Mouse (Mus musculus): Measurements from ENCODE around the gene Gm2001. TPM values are rescaled to one million over a fixed set of nuclear protein-coding genes. Genes with fewer than 3 reads are reported as not detected.
"Not testable (repeated sequence)": the region's sequence is repeated elsewhere in the genome, so short reads cannot be mapped to it uniquely, and the experiment has no call there.

Gm2001 gene
- polyA plus RNA-seq, 1 experiment from 2014 or later: not detected

DNA sequence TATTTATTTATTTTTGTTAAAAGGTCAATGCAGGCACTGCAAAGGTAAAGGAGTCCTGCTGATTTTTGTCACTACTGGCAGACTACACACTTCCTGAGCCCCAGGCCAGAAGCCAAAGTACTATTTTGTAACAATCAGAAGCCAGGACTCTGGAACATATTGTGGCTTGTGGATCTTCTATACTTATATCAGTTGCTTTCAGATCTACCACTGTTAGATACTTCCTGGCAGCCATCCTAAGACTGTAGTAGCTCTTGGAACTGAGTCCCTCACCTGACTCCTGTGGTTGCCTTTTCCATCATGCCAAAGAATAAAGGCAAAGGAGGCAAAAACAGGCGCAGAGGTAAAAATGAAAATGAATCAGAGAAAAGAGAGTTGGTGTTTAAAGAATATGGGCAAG, 46.9 kb downstream of the Gm2001 start, which contains the start of gene Gm21936:
Gm21936 (plus strand) TSS at position 301 of the 400 bp plus-strand sequence.
- not testable (repeated sequence) for H3K27ac ChIP-seq (ENCODE audit: low read depth, low read length); H3K4me3 ChIP-seq (ENCODE audit: low read depth, low read length); DNase-seq (ENCODE audit: low spot score, missing footprints); H3K9me3 ChIP-seq (ENCODE audit: control insufficient read depth, low read length); H3K4me2 ChIP-seq; ATAC-seq (ENCODE audit: low FRiP score); H3K27me3 ChIP-seq (ENCODE audit: control insufficient read depth, insufficient read depth, low read length); H3K4me1 ChIP-seq (ENCODE audit: control insufficient read depth, insufficient read depth, low read length); H3K9ac ChIP-seq (ENCODE audit: low read length); H3K36me3 ChIP-seq (ENCODE audit: control insufficient read depth, insufficient read depth, low read length)
- 93% methylated on average over 1 of the region's 1 CpGs for WGBS

Other genes with a start within 250 kb of the Gm2001 start
- not detected in 2 replicates for gene Oog1, start 239.7 kb downstream of the Gm2001 start, polyA plus RNA-seq (2014; fragmentation: Nextera tagmentation; extraction: Ambion mirVana)
- not detected in 2 replicates for gene Gm4027, start 223.5 kb downstream of the Gm2001 start, polyA plus RNA-seq (2014; fragmentation: Nextera tagmentation; extraction: Ambion mirVana)
- not detected in 2 replicates for gene Gm16381, start 197.7 kb downstream of the Gm2001 start, polyA plus RNA-seq (2014; fragmentation: Nextera tagmentation; extraction: Ambion mirVana)
- gene Gm21319, start 66.6 kb downstream of the Gm2001 start, polyA plus RNA-seq (2014; fragmentation: Nextera tagmentation; extraction: Ambion mirVana): not detected in 2 replicates
- gene Gm21936, start 46.8 kb downstream of the Gm2001 start, polyA plus RNA-seq (2014; fragmentation: Nextera tagmentation; extraction: Ambion mirVana): not detected in 2 replicates
- not detected in 2 replicates for gene BB287469, start 25.8 kb downstream of the Gm2001 start, polyA plus RNA-seq (2014; fragmentation: Nextera tagmentation; extraction: Ambion mirVana)
- not detected in 2 replicates for gene Gm2016, start 31.7 kb upstream of the Gm2001 start, polyA plus RNA-seq (2014; fragmentation: Nextera tagmentation; extraction: Ambion mirVana)
- gene Gm2022, start 53.0 kb upstream of the Gm2001 start, polyA plus RNA-seq (2014; fragmentation: Nextera tagmentation; extraction: Ambion mirVana): not detected in 2 replicates
- gene Gm2035, start 77.5 kb upstream of the Gm2001 start, polyA plus RNA-seq (2014; fragmentation: Nextera tagmentation; extraction: Ambion mirVana): not detected in 2 replicates
- gene Gm2042, start 111.7 kb upstream of the Gm2001 start, polyA plus RNA-seq (2014; fragmentation: Nextera tagmentation; extraction: Ambion mirVana): not detected in 2 replicates
- gene Gm2075, start 169.5 kb upstream of the Gm2001 start, polyA plus RNA-seq (2014; fragmentation: Nextera tagmentation; extraction: Ambion mirVana): not detected in 2 replicates
- gene Gm6803, start 176.4 kb upstream of the Gm2001 start, polyA plus RNA-seq (2014; fragmentation: Nextera tagmentation; extraction: Ambion mirVana): not detected in 2 replicates
- gene Gm2056, start 184.7 kb upstream of the Gm2001 start, polyA plus RNA-seq (2014; fragmentation: Nextera tagmentation; extraction: Ambion mirVana): not detected in 2 replicates
- not detected in 2 replicates for gene Gm16368, start 241.4 kb upstream of the Gm2001 start, polyA plus RNA-seq (2014; fragmentation: Nextera tagmentation; extraction: Ambion mirVana)

Data from midbrain, embryonic 11.5 days (tissue).